Mouse (Mus musculus) lung, adult 2 months (tissue): ENCODE results near the gene Tmem243. TPM values are rescaled to one million over a fixed set of nuclear protein-coding genes. Genes with fewer than 3 reads are reported as not detected.

Experiments
- DNase-seq: peaks from one replicate; pipeline ENCODE4 v3.0.0; 2022
- H3K4me1 ChIP-seq: fragments of 200-500 bp; 2 replicates; pipeline ENCODE4 v1.6.1; 2011; ENCODE audit warnings: low read length; ENCODE audit not compliant: control insufficient read depth, insufficient read depth
- H3K4me3 ChIP-seq: fragments of 200-500 bp; replicated peaks from 2 replicates; pipeline ENCODE3; 2011; ENCODE audit warnings: low read depth, mild to moderate bottlenecking, control low read depth, low read length; ENCODE audit errors: extremely low read depth
- CTCF ChIP-seq: fragments of 200-500 bp; IDR thresholded peaks from 2 replicates; pipeline ENCODE4 v1.5.1; 2011; ENCODE audit warnings: mild to moderate bottlenecking, low read length, control low read depth; ENCODE audit not compliant: insufficient read depth
- POLR2A ChIP-seq: fragments of 200-500 bp; IDR thresholded peaks from 2 replicates; pipeline ENCODE4 v1.6.1; 2011; ENCODE audit warnings: low read depth, mild to moderate bottlenecking, control low read depth, low read length, borderline replicate concordance; ENCODE audit errors: extremely low read depth
- WGBS: fragments of 180-500 bp; shearing (Covaris S2); methylation state at CpG from one replicate; pipeline ENCODE4 v1.1.7; 2018; 5-methylcytosine and 5-hydroxymethylcytosine counted together
- polyA plus RNA-seq: library from polyadenylated mRNA; depleted of rRNA; stranded (reverse); fragments of >200 nt; gene quantifications from 2 replicates; pipeline ENCODE4 v1.2.3, GENCODE M21; 2012

Tmem243 gene
- polyA plus RNA-seq, 1 experiment: 101 TPM

DNA sequence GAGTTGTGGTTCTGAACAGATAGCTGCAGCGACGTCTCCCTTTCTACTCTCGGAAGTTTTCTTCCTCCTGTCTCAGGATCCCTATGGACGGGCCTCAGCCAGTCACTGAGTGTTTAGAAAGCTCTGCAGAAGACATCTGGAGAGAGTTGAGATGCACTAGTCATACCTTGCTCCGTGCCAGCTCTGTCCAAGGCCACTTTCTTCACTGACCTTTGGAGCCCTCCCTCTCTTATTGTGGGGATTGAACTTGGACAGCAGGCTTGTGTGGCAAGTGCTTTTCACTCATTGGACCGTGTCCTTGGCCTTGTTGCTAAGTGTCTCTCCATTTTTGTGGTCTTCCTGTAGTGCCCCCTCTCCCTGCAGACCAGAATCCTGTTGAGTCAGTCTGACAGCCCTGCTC lies 6.3 kb downstream of the Tmem243 start:
- no peak for TF ChIP-seq POLR2A
- TF ChIP-seq CTCF: no peak
- Histone ChIP-seq H3K4me1 (peaks cover 31% of the 10 kb centered on the region), H3K4me3 (peak overlapping the region; percentile 21)
- DNase-seq: no peak
- WGBS: 28% methylated on average over 6 of the region's 6 CpGs

DNA sequence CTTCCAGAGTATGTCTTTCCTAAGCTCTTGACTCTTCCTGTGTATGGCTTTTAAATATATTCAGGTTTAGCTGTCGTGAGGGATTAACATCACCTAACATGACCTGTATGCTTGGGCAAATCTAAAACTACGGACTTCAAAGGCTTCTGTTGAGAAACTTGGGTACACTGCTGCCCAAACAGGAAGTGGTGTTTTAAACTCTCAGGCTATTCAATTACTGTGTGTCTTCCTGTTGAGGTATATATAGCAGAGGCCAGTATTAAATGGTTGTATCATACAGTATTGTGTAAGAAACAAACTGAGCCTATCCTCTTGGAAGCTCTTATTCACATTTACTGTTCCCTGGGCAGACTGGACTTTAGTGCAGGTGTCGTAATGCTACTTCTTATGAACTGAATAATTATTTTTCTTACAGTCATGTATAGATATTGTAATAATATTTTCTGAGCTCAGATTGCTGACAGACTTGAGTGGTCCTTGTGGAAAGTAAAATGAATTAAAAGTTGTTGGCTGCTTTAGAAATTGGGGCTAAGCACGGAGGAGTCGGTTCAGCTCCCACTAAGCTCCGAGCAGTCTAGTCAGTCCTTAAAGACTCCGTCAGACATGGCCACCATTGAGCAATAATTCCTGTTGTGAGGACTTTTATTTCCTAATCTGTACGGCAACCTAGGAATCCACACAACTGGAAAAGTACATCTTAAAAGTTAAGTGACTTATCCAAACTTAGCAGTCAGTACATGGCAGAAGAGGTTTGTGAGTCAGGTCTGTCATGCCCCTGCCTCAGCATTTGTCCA lies 7.0 kb downstream of the Tmem243 start:
- Histone ChIP-seq H3K4me1 (peaks cover 34% of the 10 kb centered on the region), H3K4me3 (peak overlapping the region; percentile 24)
- TF ChIP-seq POLR2A: no peak
- no peak for TF ChIP-seq CTCF
- WGBS: 30% methylated on average over 8 of the region's 8 CpGs
- no peak for DNase-seq

DNA sequence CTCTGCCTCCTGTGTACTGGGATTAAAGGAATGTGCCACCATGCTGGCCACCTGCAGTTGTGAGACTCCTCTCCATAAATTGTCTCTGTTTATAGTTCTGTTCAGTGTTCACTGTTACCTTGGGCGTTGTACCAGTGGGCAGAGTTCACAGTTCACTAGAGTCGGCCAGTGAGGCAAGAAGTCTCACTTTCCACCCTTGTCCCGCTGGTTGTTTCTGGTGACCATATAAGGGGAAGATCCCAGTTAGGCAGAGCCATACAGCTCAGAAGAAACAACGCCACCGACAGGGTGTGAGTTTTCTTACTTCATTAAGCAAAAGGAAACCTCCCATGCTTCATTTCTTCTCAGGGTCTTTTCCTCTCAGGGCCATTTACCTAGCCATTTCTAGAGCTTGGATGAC lies 8.0 kb downstream of the Tmem243 start:
- WGBS: 46% methylated on average over 5 of the region's 5 CpGs
- Histone ChIP-seq H3K4me3 (no peak overlapping the region), H3K4me1 (peaks cover 34% of the 10 kb centered on the region)
- TF ChIP-seq CTCF: no peak
- no peak for DNase-seq

DNA sequence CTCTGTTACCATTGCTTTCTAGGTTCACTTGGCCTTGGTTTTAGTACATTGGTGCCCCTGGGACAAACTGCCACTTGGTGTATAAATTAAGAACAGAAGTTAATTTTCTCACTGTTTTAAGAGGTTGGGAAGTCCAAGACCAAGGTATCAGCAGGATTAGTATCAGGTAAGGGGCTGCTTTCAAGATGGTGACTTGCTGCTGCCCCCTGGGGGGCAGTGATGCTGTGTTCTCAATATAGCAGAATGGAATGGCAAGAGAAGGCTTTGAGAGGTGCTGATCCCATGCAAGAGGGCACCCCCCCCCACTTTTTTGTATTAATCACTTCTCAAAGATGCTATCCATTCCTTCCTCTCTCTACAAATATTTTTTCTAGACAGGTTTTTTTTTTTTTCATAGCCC lies 9.1 kb downstream of the Tmem243 start:
- no peak for DNase-seq
- H3K4me3 ChIP-seq: no peak overlapping the region
- TF ChIP-seq CTCF (peak; percentile 35), POLR2A (no peak)
- H3K4me1 ChIP-seq: peaks cover 36% of the 10 kb centered on the region

DNA sequence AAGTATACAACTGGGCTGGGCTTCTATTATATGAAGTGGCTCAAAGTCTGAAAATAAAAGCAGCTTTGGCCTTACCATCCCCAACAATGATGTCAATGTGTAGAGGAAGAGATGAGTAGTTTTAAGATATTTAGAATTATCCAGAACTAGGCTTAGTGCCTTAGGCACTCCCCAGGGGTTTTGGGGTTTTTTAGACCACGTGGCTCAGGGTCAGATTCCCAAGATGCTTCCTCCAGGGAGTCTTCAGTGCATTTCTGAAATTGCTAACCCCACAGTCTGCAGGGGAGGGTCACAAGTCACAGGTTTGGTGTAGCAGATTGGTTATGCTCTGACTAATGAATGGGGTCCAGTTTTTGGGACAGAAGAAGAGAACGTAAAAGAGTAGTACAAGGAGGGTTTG lies 10.8 kb downstream of the Tmem243 start:
- Histone ChIP-seq H3K4me3 (no peak overlapping the region), H3K4me1 (peaks cover 39% of the 10 kb centered on the region)
- 48% methylated on average over 2 of the region's 2 CpGs for WGBS
- TF ChIP-seq CTCF (no peak), POLR2A (no peak)
- no peak for DNase-seq

DNA sequence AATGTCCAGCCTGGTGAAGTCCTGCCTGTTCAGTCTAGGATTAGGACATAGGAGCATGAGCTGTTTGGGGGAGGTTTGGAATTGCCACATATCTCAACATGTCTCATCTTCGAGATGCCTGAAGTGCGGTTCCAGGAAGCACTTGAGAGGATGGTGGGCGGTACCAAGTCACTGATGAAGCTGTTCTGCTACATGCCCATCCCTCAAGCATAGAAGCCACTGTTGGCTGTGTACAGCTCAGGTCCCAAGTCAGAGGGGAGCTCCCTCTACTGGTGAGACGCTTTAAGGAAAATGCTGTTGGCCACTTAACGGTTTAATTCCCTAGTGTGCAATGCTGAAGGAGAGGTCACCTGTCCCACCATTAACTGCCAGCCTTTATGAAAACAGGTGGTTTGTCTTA lies 11.3 kb downstream of the Tmem243 start:
- Histone ChIP-seq H3K4me3 (no peak overlapping the region), H3K4me1 (peaks cover 38% of the 10 kb centered on the region)
- WGBS: 3% methylated on average over 5 of the region's 5 CpGs
- TF ChIP-seq CTCF: peak; percentile 84
- TF ChIP-seq POLR2A: no peak
- peak; percentile 66 for DNase-seq

DNA sequence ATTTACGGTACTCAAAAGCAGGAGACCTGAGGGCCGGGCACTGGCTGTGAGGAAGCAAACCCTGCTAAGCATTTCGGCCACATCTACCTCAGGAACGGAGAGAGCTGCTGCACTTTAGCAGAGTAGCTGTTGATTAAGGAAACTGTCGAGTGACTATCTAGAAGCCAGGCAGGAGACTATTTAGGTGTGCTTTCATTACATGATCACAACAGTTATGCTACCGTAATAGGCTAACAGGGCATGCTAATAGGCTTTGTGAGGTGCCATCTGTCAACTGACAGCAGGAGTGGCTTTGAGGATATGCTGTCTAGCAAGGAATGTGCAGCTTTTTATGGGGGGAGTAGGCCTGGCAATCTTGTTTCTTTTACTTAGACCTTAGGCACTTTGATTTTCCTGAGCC lies 13.7 kb downstream of the Tmem243 start:
- peaks cover 29% of the 10 kb centered on the region for H3K4me1 ChIP-seq
- DNase-seq: no peak
- WGBS: 43% methylated on average over 6 of the region's 6 CpGs
- TF ChIP-seq POLR2A (no peak), CTCF (no peak)
- no peak overlapping the region for H3K4me3 ChIP-seq

DNA sequence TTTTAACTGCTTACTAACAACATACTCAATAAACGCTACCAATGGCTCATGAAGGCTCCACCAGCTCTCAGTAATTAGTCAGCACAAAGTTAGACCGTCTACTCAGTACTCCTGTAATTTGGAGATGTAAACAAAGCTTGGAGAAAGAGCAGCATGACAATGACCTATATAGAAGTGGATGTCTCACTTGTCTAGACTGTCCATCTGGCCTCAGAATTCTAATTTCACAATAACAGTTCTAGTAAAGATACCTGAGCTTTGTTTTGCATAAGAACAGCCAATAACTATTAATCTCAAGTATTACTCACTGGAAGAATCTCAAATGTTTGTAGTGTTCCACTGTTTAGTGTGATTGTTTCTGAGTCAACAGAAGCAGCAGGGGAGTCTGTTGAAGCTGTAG lies 23.7 kb downstream of the Tmem243 start:
- Histone ChIP-seq H3K4me3 (no peak overlapping the region), H3K4me1 (no peaks in the 10 kb centered on the region; the same call in 1 of the 2 replicates)
- TF ChIP-seq CTCF (no peak), POLR2A (no peak)
- 62% methylated on average over 2 of the region's 2 CpGs for WGBS
- no peak for DNase-seq

DNA sequence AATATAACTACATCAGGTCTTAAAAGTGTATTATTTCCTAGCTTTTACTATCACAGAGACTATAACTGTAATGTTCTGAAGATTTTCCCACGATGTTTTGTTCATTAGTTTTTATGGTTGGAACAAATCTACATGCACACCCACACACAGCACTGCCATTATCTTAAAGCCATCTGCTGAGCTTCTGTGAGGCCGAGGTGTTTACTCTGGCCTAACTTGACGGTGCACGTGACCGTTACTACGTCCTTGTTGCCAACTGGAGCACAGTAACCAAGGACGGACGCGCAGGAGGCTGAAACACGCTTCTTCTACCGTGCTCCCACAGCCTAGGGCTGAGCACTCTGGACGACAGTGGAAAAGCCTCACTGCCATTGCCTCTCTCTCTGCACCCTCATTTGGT lies 28.1 kb downstream of the Tmem243 start:
- no peak for DNase-seq
- H3K4me1 ChIP-seq: no peaks in the 10 kb centered on the region; the same call in 1 of the 2 replicates
- whole genome bisulfite sequencing: 81% methylated on average over 12 of the region's 12 CpGs
- no peak overlapping the region for H3K4me3 ChIP-seq
- TF ChIP-seq POLR2A (no peak), CTCF (no peak)

DNA sequence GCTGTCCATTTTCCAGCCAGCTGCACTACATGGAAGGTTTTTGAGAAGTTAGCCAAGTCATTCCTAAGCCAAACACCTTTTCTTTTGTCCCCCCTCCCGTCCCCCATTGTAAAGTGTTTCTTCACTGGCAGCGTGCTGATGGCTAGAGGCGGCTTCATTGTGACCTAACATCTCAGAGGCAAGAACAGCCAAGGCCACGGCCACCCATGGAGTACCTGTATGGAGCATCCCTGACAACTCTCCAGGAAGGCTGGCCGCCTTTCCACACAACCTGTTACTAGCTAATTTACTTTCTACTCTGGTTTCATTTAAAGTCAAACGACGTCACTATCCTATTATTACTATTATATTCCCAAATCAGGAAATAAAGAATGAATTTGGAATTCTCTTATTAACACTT lies 31.3 kb downstream of the Tmem243 start:
- DNase-seq: no peak
- Histone ChIP-seq H3K4me1 (no peaks in the 10 kb centered on the region; the same call in 1 of the 2 replicates), H3K4me3 (no peak overlapping the region)
- TF ChIP-seq POLR2A: no peak
- TF ChIP-seq CTCF: no peak
- WGBS: 80% methylated on average over 7 of the region's 7 CpGs
